Mouse (Mus musculus) ovary, postnatal 10 days (tissue): ENCODE measurements around the gene Vmn1r189.
"Not testable (repeated sequence)": the region's sequence is repeated elsewhere in the genome, so short reads cannot be mapped to it uniquely, and the experiment has no call there.

Experiments used
- DNase-seq: peaks from one replicate; pipeline ENCODE4 v3.0.0; 2022; ENCODE audit warnings: low spot score

Vmn1r189 gene

GRCm38 (mm10) chr13:22105724-22106123, at the start of gene Vmn1r189:
Gene Vmn1r189, minus strand, starts transcription at chr13:22105824.
- not testable (repeated sequence) for DNase-seq

- DNase-seq = not testable (repeated sequence)
These were observed 31.1 kb upstream of the Vmn1r189 start for GRCm38 (mm10) chr13:22136495-22137293.

GRCm38 (mm10) chr13:22084140-22084539, 21.5 kb downstream of the Vmn1r189 start, which contains the start of gene Vmn1r188:
Gene Vmn1r188, plus strand, starts transcription at chr13:22084440.
- not testable (repeated sequence) for DNase-seq

- no peak for DNase-seq
These were observed 42.2 kb downstream of the Vmn1r189 start for GRCm38 (mm10) chr13:22063468-22063867.

GRCm38 (mm10) chr13:22061422-22061821, 44.2 kb downstream of the Vmn1r189 start:
- no peak for DNase-seq

- DNase-seq = no peak
These were observed 51.9 kb downstream of the Vmn1r189 start for GRCm38 (mm10) chr13:22053754-22054153.

- no peak for DNase-seq
These were observed 54.1 kb downstream of the Vmn1r189 start for GRCm38 (mm10) chr13:22051523-22051859.

GRCm38 (mm10) chr13:22050591-22051522, 54.8 kb downstream of the Vmn1r189 start:
- DNase-seq = peak; percentile 69
